Mouse (Mus musculus) neural tube, embryonic 14.5 days (tissue): ENCODE measurements at regions not wholly inside any gene's neighbourhood (a gene's known extent, or its start where the extent isn't known, plus 50 kb on each side); places are given as distances from the start of the nearest gene placed in this dataset.

Experiments
- ATAC-seq: fragments of 200-750 bp; cut with Nextera tagmentation; 2 replicates; pipeline ENCODE4 v1.8.0; 2017; ENCODE audit warnings: low read depth, mild to moderate bottlenecking, moderate TSS enrichment, moderate library complexity
- H3K27ac ChIP-seq: fragments of 300-500 bp; sonication (generic); 2 replicates; pipeline ENCODE4 v1.5.1; 2014; ENCODE audit warnings: low read depth, mild to moderate bottlenecking, control low read depth, low read length, moderate library complexity, mixed read lengths
- H3K27me3 ChIP-seq: fragments of 300-500 bp; sonication (generic); 2 replicates; pipeline ENCODE4 v1.6.1; 2014; ENCODE audit warnings: low read length; ENCODE audit not compliant: control insufficient read depth, insufficient read depth
- H3K36me3 ChIP-seq: fragments of 300-500 bp; sonication (generic); 2 replicates; pipeline ENCODE4 v1.6.1; 2014; ENCODE audit warnings: low read length, mixed read lengths; ENCODE audit not compliant: control insufficient read depth, insufficient read depth
- H3K4me1 ChIP-seq: fragments of 300-500 bp; sonication (generic); 2 replicates; pipeline ENCODE4 v1.6.1; 2014; ENCODE audit warnings: low read length; ENCODE audit not compliant: control insufficient read depth, insufficient read depth
- H3K4me2 ChIP-seq: fragments of 300-500 bp; sonication (generic); 2 replicates; pipeline ENCODE4 v1.6.1; 2014; ENCODE audit warnings: mild to moderate bottlenecking, low read depth, low read length, control low read depth
- H3K4me3 ChIP-seq: fragments of 300-500 bp; sonication (generic); 2 replicates; pipeline ENCODE4 v1.5.1; 2014; ENCODE audit warnings: low read depth, low read length, control low read depth, mixed read lengths
- H3K9ac ChIP-seq: fragments of 300-500 bp; sonication (generic); replicated peaks from 2 replicates; pipeline ENCODE4 v1.6.1; 2014; ENCODE audit warnings: low read depth, mild to moderate bottlenecking, control low read depth, low read length, mixed read lengths
- H3K9me3 ChIP-seq: fragments of 300-500 bp; sonication (generic); 2 replicates; pipeline ENCODE4 v1.6.1; 2016; ENCODE audit warnings: low read length; ENCODE audit not compliant: control insufficient read depth
- WGBS: fragments of 180-500 bp; shearing (Covaris S2); extraction: QIAGEN DNeasy Blood & Tissue Kit; methylation state at CpG from one replicate; pipeline ENCODE4 v1.1.7; 2014; 5-methylcytosine and 5-hydroxymethylcytosine counted together

DNA sequence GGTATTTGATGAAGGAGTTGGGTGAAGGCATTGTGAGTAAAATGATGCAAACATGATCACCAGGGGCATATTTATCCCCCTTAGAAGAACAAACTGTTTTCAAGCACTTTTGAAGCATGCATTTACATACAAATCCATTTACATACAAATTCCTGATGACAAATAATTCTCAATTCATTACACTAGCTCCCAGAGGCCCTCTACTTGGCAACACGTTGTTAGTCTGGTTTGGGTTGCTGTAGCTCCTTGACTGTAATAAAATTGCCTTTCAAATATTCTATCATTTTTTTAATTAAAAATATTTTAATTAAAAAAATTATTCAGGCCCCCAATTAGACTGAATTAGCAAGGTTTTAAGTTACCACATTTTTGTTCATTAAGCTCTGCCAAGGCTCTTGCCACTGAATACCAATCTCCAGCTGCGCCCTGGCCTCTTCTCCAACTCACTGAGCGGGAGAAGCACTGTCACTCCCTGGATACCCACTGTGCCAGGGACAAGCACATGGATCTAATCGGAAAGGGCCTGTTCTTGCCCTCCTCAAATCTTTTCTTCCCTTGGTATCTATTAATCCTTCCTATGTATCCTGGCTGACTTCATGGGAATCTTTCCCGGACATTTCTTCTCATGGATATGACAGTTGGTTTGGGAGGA lies 147.1 kb upstream of the Pou3f4 start:
- H3K36me3 ChIP-seq, result no peaks in the 10 kb centered on the region
- no peak for ATAC-seq
- no peaks in the 10 kb centered on the region for H3K9me3 ChIP-seq
- no peaks in the 10 kb centered on the region for H3K4me1 ChIP-seq
- no peak overlapping the region for H3K9ac ChIP-seq
- H3K4me3 ChIP-seq, result no peak overlapping the region
- H3K27ac ChIP-seq, result no peak overlapping the region
- H3K27me3 ChIP-seq, result no peaks in the 10 kb centered on the region
- H3K4me2 ChIP-seq, result no peak overlapping the region
- WGBS, result 66% methylated on average over 5 of the region's 5 CpGs

DNA sequence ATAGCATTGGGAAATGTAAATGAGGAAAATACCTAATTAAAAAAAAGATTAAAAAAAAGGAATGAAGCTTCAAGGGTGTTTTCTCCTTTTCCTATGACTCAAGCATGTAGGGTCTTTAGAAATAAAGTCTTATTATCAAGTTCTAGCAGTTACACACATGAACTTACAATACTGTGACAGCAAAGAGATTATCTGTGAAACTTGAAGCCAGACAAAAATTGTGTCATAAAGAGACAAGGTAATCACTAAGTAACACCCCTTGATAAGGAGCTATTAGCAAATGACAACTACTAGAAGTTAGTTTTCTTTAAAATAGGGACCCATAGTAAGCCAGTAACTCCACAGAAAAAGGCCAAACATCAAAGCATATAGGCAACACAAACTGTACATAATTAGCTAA lies 140.9 kb upstream of the Pou3f4 start:
- H3K36me3 ChIP-seq, result no peaks in the 10 kb centered on the region
- H3K9ac ChIP-seq, result no peak overlapping the region
- H3K27me3 ChIP-seq, result no peaks in the 10 kb centered on the region
- H3K4me1 ChIP-seq, result no peaks in the 10 kb centered on the region
- no peak overlapping the region for H3K4me3 ChIP-seq
- ATAC-seq, result no peak
- H3K27ac ChIP-seq, result no peak overlapping the region
- no peak overlapping the region for H3K4me2 ChIP-seq
- no peaks in the 10 kb centered on the region for H3K9me3 ChIP-seq

DNA sequence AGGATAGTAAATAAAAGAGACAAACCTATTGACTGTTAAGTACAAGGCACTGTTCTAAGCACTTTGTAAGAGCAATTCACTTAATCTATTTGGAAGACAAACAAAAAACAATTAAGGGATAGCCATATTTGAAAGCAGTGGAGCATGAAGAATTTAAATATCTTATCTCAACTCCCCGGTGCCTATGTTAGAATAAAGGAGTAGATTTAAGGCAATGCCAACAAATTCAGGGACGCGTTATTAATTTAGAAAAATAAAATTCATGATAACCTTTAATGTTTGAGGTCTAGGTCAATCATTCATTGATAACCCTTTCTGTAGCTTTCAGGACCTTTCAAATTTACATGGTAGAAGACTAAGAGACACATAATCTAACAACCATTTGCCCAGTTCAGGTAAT lies 135.5 kb upstream of the Pou3f4 start:
- 81% methylated on average over 3 of the region's 3 CpGs for WGBS
- Histone ChIP-seq H3K9ac (no peak overlapping the region), H3K4me3 (no peak overlapping the region), H3K27me3 (no peaks in the 10 kb centered on the region), H3K9me3 (no peaks in the 10 kb centered on the region), H3K4me2 (no peak overlapping the region), H3K4me1 (no peaks in the 10 kb centered on the region), H3K36me3 (no peaks in the 10 kb centered on the region), H3K27ac (no peak overlapping the region)
- ATAC-seq, result no peak

DNA sequence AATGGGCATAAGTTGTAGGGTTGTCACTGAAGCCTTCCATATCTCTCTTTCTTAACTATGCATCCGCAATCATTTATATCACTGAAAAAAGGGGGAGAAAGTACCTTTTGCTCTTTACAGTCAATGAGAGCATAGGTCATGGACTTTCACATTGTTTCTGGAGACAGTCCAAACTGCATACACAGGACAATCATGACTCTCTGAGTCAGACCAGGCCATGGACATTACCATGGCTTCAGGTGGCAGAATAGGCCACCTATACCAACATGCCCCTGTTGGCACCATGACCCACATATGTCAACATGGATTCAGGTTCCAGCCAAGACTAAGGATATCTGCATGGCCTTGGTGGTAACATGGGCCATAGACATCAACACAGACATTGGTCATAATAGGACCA lies 133.5 kb upstream of the Pou3f4 start:
- Histone ChIP-seq H3K9ac (no peak overlapping the region), H3K27ac (no peak overlapping the region), H3K4me2 (no peak overlapping the region), H3K27me3 (no peaks in the 10 kb centered on the region), H3K36me3 (no peaks in the 10 kb centered on the region), H3K4me1 (no peaks in the 10 kb centered on the region), H3K9me3 (no peaks in the 10 kb centered on the region), H3K4me3 (no peak overlapping the region)
- WGBS, result 100% methylated on average over 1 of the region's 1 CpGs
- no peak for ATAC-seq

DNA sequence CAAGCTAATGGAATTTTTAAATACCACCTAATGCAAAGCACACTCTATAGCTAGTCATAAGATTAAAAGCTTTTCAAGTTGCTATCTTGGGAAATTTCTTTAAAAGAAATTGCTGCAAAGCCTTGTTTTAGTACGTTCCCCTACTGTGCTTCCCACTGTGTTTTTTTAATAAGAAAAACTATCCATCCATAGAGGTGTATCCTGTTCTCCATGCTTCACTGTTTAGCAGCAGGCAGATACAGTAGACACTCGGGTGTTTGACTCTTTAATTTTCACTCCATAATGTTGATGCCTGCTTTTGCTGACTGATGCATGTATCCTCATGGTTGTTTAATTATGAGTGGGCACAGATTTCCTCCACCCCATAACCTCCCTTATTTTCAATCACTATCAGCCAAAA lies 113.6 kb upstream of the Pou3f4 start:
- Histone ChIP-seq H3K4me2 (no peak overlapping the region), H3K27me3 (no peaks in the 10 kb centered on the region), H3K9ac (no peak overlapping the region), H3K4me1 (no peaks in the 10 kb centered on the region), H3K27ac (no peak overlapping the region), H3K4me3 (no peak overlapping the region), H3K9me3 (no peaks in the 10 kb centered on the region), H3K36me3 (no peaks in the 10 kb centered on the region)
- ATAC-seq, result peak; percentile 69
- 47% methylated on average over 2 of the region's 2 CpGs for WGBS

DNA sequence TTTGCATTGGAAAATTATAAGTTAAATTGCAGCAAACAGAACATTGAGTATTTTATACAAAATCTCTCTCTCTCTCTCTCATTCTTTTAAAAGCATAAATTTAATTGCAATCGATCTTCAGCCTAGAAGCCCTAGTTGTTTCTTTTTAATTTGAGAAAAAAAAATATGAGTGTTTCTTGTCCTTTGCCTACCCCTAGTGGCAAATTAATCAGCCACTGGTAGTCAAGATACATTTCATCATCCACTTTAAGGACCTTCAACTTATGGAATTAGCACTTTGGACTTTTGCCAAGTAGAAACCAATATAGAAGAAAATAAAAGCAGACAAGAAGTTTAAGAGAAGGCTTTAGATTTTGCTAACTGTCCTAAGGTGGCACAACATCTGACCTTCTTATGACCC lies 99.9 kb upstream of the Pou3f4 start:
- Histone ChIP-seq H3K27me3 (no peaks in the 10 kb centered on the region), H3K9me3 (no peaks in the 10 kb centered on the region), H3K4me1 (no peaks in the 10 kb centered on the region), H3K4me3 (no peak overlapping the region), H3K36me3 (no peaks in the 10 kb centered on the region), H3K9ac (no peak overlapping the region), H3K27ac (no peak overlapping the region), H3K4me2 (no peak overlapping the region)
- no peak for ATAC-seq
- WGBS, result 88% methylated on average over 1 of the region's 1 CpGs

DNA sequence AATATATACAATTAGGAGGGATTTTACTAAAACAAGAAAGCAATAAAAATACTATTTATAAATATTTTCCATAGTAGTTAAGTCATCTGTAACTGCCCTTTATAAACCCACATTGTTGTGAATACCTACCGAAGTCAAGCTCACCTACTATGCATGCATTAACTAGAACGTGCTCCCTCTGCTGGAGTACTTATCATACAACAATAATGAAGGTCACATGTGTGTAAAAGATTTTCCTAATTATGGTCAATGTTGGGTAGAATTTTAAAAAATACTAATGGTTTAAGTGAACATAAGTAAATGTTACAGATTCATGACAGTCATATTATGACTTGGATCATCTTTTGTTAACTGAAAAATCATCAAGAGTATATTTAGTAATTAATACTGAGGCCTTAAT lies 50.0 kb upstream of the Pou3f4 start:
- Histone ChIP-seq H3K27ac (no peak overlapping the region), H3K36me3 (no peaks in the 10 kb centered on the region), H3K9ac (no peak overlapping the region), H3K4me3 (no peak overlapping the region), H3K27me3 (no peaks in the 10 kb centered on the region), H3K9me3 (no peaks in the 10 kb centered on the region), H3K4me2 (no peak overlapping the region), H3K4me1 (no peaks in the 10 kb centered on the region)
- 48% methylated on average over 2 of the region's 2 CpGs for WGBS
- no peak for ATAC-seq
